Mouse (Mus musculus) heart, adult 9 months (tissue): ENCODE results near the gene Dennd2c.
A peak's percentile ranks its signal among the peaks of the same experiment; 100 is the strongest.

Experiments
- DNase-seq, 2 experiments: peaks; one replicate each; pipeline ENCODE4 v3.0.0; 2022; ENCODE audit warnings: low spot score in 2 of 2

Gene Dennd2c

GRCm38 (mm10) chr3:103102454-103103390, at the start of gene Dennd2c:
TSS of gene Dennd2c (plus strand) at chr3:103102604.
- peak; percentile 90 to 92 for DNase-seq

DNA sequence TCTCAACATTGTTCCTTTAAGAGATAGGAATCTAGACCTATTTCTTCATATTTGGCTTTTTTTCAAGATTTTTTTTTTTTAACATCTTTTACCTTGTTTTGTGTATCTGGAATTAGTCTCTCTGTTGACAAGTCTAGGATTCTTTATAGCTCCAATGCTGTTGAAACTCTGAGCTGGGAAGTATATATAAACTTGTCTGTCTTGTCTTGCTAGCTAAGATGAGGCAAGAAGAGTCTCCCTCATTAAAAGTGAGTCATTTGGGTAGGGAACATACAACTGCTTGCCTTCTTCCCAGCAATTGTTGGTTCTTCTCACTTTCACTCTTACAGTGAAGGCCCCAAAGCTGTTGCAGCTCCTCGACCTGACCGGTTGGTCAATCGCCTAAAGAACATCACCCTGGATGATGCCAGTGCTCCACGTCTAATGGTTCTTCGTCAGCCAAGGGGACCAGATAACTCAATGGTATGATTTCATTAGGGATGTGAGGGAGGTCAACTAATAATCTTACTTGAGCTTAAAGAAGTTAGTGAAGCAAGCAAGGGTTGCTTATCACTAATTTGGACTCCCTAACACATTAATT, 46.3 kb upstream of the Dennd2c start:
- no peak for DNase-seq

DNA sequence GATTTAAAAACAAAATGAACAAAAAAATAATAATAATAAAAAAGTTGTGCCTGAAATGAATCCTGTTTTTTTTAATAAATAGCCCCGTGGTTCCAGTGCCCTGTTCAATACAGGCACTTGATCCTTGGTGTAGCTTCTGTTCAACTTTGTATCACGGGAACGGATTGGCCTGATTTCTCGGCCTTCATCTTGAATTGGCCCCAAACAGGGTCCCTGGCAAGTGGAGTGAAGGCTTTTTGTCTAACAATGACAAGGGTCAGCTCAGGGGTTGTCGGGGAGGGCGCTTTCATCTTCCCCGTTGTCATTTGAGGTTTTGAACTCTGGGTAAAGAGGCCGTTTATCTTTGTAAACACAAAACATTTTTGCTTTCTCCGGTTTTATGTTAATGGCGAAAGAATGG, 44.7 kb upstream of the Dennd2c start:
- no peak for DNase-seq

- DNase-seq = peak; percentile 93 to 94
These were observed 43.9 kb upstream of the Dennd2c start, which contains the start of gene Nras for GRCm38 (mm10) chr3:103058207-103059157. TSS of gene Nras (plus strand) at chr3:103058285.

DNA sequence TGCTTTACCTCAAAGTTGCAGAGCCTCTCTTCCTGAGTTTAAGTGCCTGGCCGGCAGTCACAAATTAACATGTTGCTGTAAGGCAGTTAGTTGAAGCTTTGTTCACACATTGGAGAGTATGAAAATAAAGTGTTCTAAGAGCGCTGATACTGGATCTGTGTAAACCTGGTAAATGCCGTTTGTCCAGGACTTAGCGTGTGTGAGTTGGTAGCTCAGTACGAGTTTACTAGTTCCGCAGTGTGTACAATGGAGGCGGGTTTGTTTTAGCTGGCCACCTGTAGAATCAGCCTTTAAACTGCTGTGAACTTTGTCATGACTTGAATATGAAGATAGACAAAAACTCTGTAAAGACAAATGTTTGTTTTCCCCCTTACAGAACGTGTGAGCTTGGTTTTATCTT, 35.5 kb upstream of the Dennd2c start:
- no peak for DNase-seq

GRCm38 (mm10) chr3:103068971-103069370, 33.4 kb upstream of the Dennd2c start:
- DNase-seq = no peak

GRCm38 (mm10) chr3:103073771-103074170, 28.6 kb upstream of the Dennd2c start, which contains the start of gene Ampd1:
TSS of gene Ampd1 (plus strand) at chr3:103074014.
- DNase-seq = no peak

DNA sequence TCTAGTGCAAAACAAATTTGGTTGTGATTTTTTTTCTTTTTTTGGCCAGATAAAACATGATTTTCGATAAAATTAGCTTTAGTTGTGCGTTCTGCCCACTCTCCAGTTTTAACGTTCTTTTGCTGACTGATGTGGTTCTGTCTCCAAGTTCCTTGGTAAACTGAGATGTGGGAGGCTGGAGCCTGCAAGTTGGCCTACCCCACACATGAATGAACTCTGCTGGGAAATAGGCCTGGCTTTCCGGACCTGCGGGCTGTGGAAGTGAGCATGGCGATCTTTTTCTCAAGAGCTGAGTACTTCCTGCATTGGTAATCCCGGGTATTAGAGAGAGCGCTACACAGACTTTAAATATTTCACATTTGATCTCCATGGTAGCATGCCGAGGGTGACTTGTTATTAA, 26.5 kb upstream of the Dennd2c start:
- DNase-seq = no peak

DNA sequence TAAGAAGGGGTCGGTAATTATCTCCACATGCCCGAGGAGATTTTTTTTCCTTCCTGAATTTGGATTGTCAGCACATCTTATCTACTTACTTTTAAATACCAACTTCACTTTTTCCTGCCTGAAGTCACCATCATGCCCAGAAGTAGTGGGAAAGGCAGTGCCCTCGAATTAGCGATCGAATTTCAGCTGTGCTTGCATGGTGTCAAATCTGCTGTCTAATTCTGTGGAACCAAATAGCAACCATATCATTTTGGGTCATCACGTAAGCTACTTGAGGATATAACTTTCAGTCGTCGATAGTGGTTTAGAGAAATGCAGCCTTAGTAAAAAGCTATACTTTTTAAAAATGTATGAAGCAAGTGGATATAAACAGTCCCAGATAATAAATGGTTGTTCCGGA, 25.9 kb upstream of the Dennd2c start:
- no peak for DNase-seq

- no peak for DNase-seq
These were observed 23.1 kb upstream of the Dennd2c start for GRCm38 (mm10) chr3:103079301-103079700.

- no peak for DNase-seq
These were observed 21.4 kb upstream of the Dennd2c start for GRCm38 (mm10) chr3:103081051-103081450.

GRCm38 (mm10) chr3:103081861-103082453, 20.4 kb upstream of the Dennd2c start:
- no peak for DNase-seq

- DNase-seq = no peak
These were observed 19.6 kb upstream of the Dennd2c start for GRCm38 (mm10) chr3:103082761-103083160.

DNA sequence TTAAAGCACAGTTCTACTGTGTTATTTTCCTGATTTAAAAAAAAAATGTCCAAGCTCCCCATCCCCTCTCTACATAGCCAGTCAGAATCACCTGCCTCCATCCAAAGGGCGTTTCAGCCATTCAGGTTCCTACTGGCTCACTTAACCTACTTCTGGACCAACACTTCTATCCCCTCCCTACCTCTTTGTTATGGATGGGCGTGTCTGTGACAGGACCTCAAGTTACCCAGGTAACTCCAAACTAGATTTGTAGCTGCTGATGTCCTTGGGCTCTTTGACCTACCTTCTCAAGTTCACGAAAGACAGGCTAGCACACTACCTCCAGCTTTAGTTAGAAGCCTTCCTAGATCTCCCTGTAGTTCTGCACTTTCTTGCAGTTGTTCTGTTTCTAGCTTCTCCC, 16.4 kb upstream of the Dennd2c start:
- DNase-seq = no peak

DNA sequence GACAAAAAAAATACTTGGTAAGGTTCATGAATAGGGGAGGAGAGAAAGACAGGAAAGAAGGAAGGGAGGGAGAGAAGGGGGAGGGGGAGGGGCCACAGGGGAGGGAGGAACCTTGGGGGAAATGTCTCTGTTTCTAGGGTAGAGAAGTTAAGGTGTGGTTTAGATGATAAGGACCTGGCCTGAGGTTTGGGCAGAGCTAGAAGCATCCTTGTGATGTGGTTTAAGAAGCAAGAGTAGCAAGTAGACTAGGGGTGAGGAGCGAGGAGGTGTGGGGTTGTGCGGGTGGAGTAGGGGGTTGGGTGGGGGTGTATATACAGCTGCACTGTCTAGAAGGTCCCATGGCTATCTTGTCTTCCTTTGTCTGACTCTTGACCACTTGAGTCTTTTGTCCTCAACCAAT, 10.7 kb upstream of the Dennd2c start:
- no peak for DNase-seq

- no peak for DNase-seq
These were observed 3.7 kb upstream of the Dennd2c start for GRCm38 (mm10) chr3:103098662-103099061.

- DNase-seq = no peak
These were observed 2.7 kb upstream of the Dennd2c start for GRCm38 (mm10) chr3:103099667-103100066.

GRCm38 (mm10) chr3:103100735-103101134, 1.7 kb upstream of the Dennd2c start:
- DNase-seq = no peak

DNA sequence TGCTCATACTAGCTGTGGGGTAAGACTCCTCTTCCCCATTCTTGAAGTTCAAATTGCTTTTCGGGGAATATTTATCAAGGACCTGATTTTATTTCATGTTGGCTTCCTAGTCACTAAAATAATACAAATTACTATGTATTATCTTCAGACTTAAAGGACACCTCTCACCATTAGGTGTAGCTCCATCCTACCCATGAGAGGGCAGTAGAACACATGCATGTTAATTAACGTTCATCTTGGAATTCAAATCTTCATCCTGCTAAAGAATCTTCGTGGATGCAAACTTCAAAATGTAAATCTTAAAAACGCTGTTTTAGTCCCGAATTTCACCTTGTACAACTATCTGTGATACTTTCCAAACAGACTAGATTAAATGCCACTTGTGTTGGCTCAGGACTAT, 1.2 kb upstream of the Dennd2c start:
- no peak for DNase-seq

DNA sequence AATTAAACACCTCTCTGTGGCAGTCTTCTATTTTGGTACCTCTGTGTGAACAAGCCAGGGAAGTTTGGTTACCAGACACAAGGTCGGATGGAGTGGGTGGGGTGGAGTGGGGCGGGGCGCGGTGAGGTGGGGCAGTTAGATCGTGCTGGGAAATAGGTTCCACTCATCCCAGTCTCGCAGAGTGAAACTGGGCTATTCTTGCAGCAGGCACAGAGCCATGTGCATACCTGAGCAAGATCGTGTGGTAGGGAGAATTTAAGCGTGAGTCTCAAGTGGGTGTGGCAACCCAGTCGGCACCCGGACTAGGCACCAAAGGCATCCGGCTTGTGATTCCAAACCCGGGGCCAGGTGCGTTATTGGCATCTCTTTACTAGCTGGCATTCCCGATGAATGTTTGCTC, 495 bp upstream of the Dennd2c start:
- no peak for DNase-seq

DNA sequence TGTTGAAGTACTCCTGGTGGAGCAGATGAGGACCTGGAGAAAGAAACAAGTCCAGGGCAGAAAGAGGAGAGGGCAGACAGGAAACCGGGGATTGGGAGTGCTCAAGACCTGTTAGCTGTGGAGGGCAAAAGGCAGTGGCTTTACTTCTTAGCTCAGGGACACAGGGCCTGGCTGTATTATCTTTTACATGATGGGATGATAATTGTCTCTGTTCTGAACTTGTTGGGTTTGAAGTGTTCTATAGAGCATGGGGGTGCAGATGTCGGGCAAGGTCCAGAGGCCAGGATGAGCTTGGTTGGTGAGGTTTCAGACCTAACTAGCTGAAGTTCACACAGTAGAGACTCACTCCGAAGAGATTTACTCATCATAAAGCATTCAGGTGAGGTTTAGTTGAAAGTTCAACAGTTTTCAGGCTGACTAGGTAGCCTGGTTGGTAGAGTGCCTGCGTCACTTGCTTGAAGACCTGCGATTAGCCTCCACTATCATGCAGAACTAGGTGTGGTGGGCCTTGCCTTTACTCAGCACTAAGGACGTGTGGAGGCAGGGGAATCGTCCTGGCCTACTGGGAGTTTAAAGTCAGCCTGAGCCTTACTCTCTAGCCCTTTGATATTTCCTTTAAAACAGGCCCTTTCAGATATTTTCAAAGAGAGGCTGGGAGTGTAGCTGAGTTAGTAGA, 5.3 kb downstream of the Dennd2c start:
- DNase-seq = no peak
